Mouse (Mus musculus) E14TG2a.4 (cell line): ENCODE measurements at regions not wholly inside any gene's neighbourhood (a gene's known extent, or its start where the extent isn't known, plus 50 kb on each side); places are given as distances from the start of the nearest gene placed in this dataset.

ENCODE experiments used
- CTCF ChIP-seq: conservative IDR thresholded peaks from 2 replicates; pipeline ENCODE4 v1.5.1; 2014; ENCODE audit warnings: low read length
- NANOG ChIP-seq: IDR thresholded peaks from 2 replicates; pipeline ENCODE4 v1.6.1; 2014; ENCODE audit warnings: borderline replicate concordance, low read length, mixed read lengths
- POU5F1 ChIP-seq: IDR thresholded peaks from 2 replicates; pipeline ENCODE4 v1.6.1; 2014; ENCODE audit warnings: low read length, borderline replicate concordance

DNA sequence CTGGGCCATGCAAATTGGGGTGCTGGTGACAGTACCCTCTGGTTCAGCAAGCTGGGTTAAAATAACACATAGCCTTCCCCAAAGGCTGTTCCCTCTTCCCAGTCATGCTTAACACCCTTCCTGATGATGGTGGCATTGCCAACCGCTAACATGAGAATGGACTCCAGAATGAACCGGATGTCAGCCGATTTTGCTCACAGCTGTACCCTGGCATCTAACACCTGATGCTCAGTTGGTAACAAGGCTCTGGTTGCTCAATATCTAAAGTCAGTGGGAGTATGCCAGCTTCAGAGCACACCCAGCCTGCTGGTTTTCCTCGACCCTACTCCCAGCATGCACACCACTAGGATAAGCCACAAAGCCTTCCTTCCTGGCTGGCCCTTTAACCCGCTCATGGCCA, 164.6 kb upstream of the Nfe2l3 start:
- no peak for TF ChIP-seq CTCF
- no peak for TF ChIP-seq NANOG
- TF ChIP-seq POU5F1 = no peak
